Mouse (Mus musculus): ENCODE results near the gene Olfr639. TPM values are rescaled to one million over a fixed set of nuclear protein-coding genes. Genes with fewer than 3 reads are reported as not detected.
"Not testable (repeated sequence)": the region's sequence is repeated elsewhere in the genome, so short reads cannot be mapped to it uniquely, and the experiment has no call there.

Olfr639 gene
- polyA plus RNA-seq, 1 experiment, result not detected

DNA sequence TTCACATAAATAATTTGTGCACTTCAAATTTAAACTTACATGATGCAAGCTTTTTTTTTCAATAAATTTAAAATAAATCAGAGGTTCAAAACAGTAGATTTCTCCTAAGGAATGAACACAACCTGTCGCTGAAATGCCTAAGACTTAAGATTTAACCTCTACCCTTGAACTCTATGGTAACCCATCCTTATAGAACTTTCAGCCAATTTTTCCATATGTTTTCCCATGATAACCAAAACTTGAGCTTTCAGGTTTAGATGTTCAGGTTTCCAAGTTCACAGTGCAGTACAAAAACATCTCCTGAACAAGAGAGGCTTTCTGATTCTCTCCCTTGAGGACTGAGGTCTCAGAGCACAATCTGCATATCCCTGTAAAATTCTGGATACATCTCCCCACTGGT lies 46.3 kb downstream of the Olfr639 start, which contains the start of gene Olfr635:
TSS of gene Olfr635 (plus strand) at position 301 of the 400 bp plus-strand sequence.
- Histone ChIP-seq H3ac (ENCODE audit: control insufficient read depth, insufficient read length) (no peak within 1 kb of the TSS), H3K27me3 (ENCODE audit: control insufficient read depth, insufficient read depth, insufficient read length) (no peaks in the 10 kb centered on the region), H3K36me3 (ENCODE audit: control insufficient read depth, insufficient read depth) (no peaks in the 10 kb centered on the region), H3K79me2 (ENCODE audit: control insufficient read depth, insufficient read depth) (no peaks in the 10 kb centered on the region), H3K4me3 (no peak within 1 kb of the TSS), H3K4me2 (ENCODE audit: low read depth) (no peak within 1 kb of the TSS)
- TF ChIP-seq TCF12 (IDR thresholded peaks at IDR 0.05; ENCODE audit: insufficient read depth, poor library complexity, severe bottlenecking) (no peak), USF1 (IDR thresholded peaks at IDR 0.05; ENCODE audit: low read depth) (no peak), SRF (IDR thresholded peaks at IDR 0.05; ENCODE audit: control insufficient read depth, insufficient read length, low read depth) (no peak), MAX (IDR thresholded peaks at IDR 0.05; ENCODE audit: low read depth) (no peak), CEBPB (IDR thresholded peaks at IDR 0.05; ENCODE audit: insufficient read depth, poor library complexity, severe bottlenecking) (no peak), POLR2AphosphoS2 (IDR thresholded peaks at IDR 0.05; ENCODE audit: insufficient read length, low read depth) (no peak), POLR2A (IDR thresholded peaks at IDR 0.05; ENCODE audit: insufficient read length, low read depth) (no peak)

DNA sequence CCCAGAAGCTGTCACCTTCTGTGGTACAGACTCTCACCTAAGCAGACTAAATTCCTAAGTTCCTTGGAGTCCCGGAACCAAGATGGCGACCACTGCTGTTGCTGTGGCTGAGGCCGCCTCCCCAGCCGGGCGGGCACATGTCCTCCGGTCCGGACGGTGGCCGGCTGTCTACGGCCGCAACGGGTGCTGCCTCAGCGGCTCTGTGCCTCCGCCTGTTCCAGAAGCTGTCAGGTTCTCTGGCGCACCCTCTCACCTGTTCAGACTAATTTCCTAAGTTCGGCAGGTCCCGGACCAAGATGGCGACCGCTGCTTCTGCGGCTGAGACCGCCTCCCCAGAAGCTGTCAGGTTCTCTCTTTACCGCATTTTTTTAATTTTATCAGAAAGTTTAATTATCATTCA lies 50.2 kb downstream of the Olfr639 start:
- H3K27me3 ChIP-seq (ENCODE audit: control insufficient read depth, insufficient read depth, insufficient read length); H3K4me2 ChIP-seq (ENCODE audit: low read depth); H3K36me3 ChIP-seq (ENCODE audit: control insufficient read depth, insufficient read depth); H3ac ChIP-seq (ENCODE audit: control insufficient read depth, insufficient read length); H3K79me2 ChIP-seq (ENCODE audit: control insufficient read depth, insufficient read depth); H3K4me3 ChIP-seq: not testable (repeated sequence)

Other genes starting within 250 kb of the Olfr639 start
- not detected for gene Olfr69, start 245.7 kb downstream of the Olfr639 start, polyA plus RNA-seq (2012; fragmentation: generic; extraction: Trizol)
- gene Olfr68, start 237.6 kb downstream of the Olfr639 start, polyA plus RNA-seq (2012; fragmentation: generic; extraction: Trizol), result not detected
- gene Olfr67, start 225.5 kb downstream of the Olfr639 start, polyA plus RNA-seq (2012; fragmentation: generic; extraction: Trizol), result not detected
- not detected for gene Hbb-bt, start 203.3 kb downstream of the Olfr639 start, polyA plus RNA-seq (2012; fragmentation: generic; extraction: Trizol)
- not detected for gene Hbb-bs, start 189.2 kb downstream of the Olfr639 start, polyA plus RNA-seq (2012; fragmentation: generic; extraction: Trizol)
- not detected for gene Hbb-bh2, start 176.8 kb downstream of the Olfr639 start, polyA plus RNA-seq (2012; fragmentation: generic; extraction: Trizol)
- gene Hbb-bh1, start 174.1 kb downstream of the Olfr639 start, polyA plus RNA-seq (2012; fragmentation: generic; extraction: Trizol), result not detected
- gene Hbb-y, start 164.1 kb downstream of the Olfr639 start, polyA plus RNA-seq (2012; fragmentation: generic; extraction: Trizol), result not detected
- gene Olfr66, start 131.1 kb downstream of the Olfr639 start, polyA plus RNA-seq (2012; fragmentation: generic; extraction: Trizol), result not detected
- not detected for gene Olfr64, start 122.8 kb downstream of the Olfr639 start, polyA plus RNA-seq (2012; fragmentation: generic; extraction: Trizol)
- not detected for gene Olfr65, start 113.8 kb downstream of the Olfr639 start, polyA plus RNA-seq (2012; fragmentation: generic; extraction: Trizol)
- not detected for gene Olfr631, start 88.5 kb downstream of the Olfr639 start, polyA plus RNA-seq (2012; fragmentation: generic; extraction: Trizol)
- not detected for gene Olfr632, start 83.0 kb downstream of the Olfr639 start, polyA plus RNA-seq (2012; fragmentation: generic; extraction: Trizol)
- gene Olfr633, start 72.9 kb downstream of the Olfr639 start, polyA plus RNA-seq (2012; fragmentation: generic; extraction: Trizol), result not detected
- gene Olfr635, start 46.2 kb downstream of the Olfr639 start, polyA plus RNA-seq (2012; fragmentation: generic; extraction: Trizol), result not detected
- not detected for gene Olfr638, start 18.6 kb downstream of the Olfr639 start, polyA plus RNA-seq (2012; fragmentation: generic; extraction: Trizol)
- gene Olfr640, start 8.3 kb upstream of the Olfr639 start, polyA plus RNA-seq (2012; fragmentation: generic; extraction: Trizol), result not detected
- not detected for gene Olfr641, start 18.1 kb upstream of the Olfr639 start, polyA plus RNA-seq (2012; fragmentation: generic; extraction: Trizol)
- not detected for gene Olfr642, start 35.4 kb upstream of the Olfr639 start, polyA plus RNA-seq (2012; fragmentation: generic; extraction: Trizol)
- gene 4930516K23Rik, start 44.1 kb upstream of the Olfr639 start, polyA plus RNA-seq (2012; fragmentation: generic; extraction: Trizol), result not detected
- not detected for gene Olfr644, start 54.6 kb upstream of the Olfr639 start, polyA plus RNA-seq (2012; fragmentation: generic; extraction: Trizol)
- gene Olfr645, start 68.2 kb upstream of the Olfr639 start, polyA plus RNA-seq (2012; fragmentation: generic; extraction: Trizol), result not detected
- not detected for gene Olfr646, start 87.6 kb upstream of the Olfr639 start, polyA plus RNA-seq (2012; fragmentation: generic; extraction: Trizol)
- gene Ubqln5, start 112.5 kb upstream of the Olfr639 start, polyA plus RNA-seq (2012; fragmentation: generic; extraction: Trizol), result not detected
- not detected for gene Olfr643, start 120.1 kb upstream of the Olfr639 start, polyA plus RNA-seq (2012; fragmentation: generic; extraction: Trizol)
- gene Ubqln3, start 126.0 kb upstream of the Olfr639 start, polyA plus RNA-seq (2012; fragmentation: generic; extraction: Trizol), result not detected
- not detected for gene Ubqlnl, start 133.3 kb upstream of the Olfr639 start, polyA plus RNA-seq (2012; fragmentation: generic; extraction: Trizol)
- gene Olfm5, start 147.5 kb upstream of the Olfr639 start, polyA plus RNA-seq (2012; fragmentation: generic; extraction: Trizol), result not detected
- not detected for gene Olfr648, start 166.1 kb upstream of the Olfr639 start, polyA plus RNA-seq (2012; fragmentation: generic; extraction: Trizol)
- not detected for gene Olfr649, start 178.7 kb upstream of the Olfr639 start, polyA plus RNA-seq (2012; fragmentation: generic; extraction: Trizol)
- gene Trim6, start 201.5 kb upstream of the Olfr639 start, polyA plus RNA-seq (2012; fragmentation: generic; extraction: Trizol), result not detected
- 0.02 TPM for gene Trim34a, start 227.2 kb upstream of the Olfr639 start, polyA plus RNA-seq (2012; fragmentation: generic; extraction: Trizol)